Mouse (Mus musculus): Measurements from ENCODE around the gene Senp7.

DNA sequence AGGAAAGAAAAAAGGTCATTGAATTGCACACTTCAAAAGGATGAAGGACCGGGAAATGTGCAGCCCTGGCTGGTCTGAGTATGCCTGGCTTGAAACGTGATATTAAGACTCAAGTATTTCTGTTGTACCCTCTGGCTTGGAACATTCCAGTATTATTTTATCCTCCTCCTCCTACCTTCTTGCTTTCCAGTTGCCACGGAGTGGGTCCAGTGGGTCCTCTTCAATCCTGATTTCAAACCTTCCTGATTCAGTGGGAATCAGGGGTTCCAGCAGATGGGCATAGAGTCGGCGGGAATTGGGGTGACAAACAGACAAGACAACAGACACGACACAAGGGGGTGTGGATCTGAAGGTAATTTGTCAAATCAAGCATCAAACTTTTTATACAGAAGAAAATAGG is 24.4 kb downstream of the Senp7 start:
- TF ChIP-seq CTCF (IDR thresholded peaks at IDR 0.05; ENCODE audit: borderline replicate concordance, extremely low read depth, insufficient read depth, insufficient read length) = no peak
- no peak for TF ChIP-seq POLR2A (IDR thresholded peaks at IDR 0.05; ENCODE audit: borderline replicate concordance, extremely low read depth, insufficient read depth, insufficient read length, poor library complexity, severe bottlenecking)

All from brain, embryonic 14.5 days (tissue).